Mouse (Mus musculus): Measurements from ENCODE around the gene Fat2.

Gene Fat2

GRCm38 (mm10) chr11:55336101-55336891 lies at the start of gene Fat2:
Gene Fat2, minus strand, starts transcription at chr11:55336564.
- DNase-seq (ENCODE audit: inconsistent ontology term), result peak; percentile 23

- DNase-seq (ENCODE audit: inconsistent ontology term), result no peak
These were observed 47.2 kb upstream of the Fat2 start for GRCm38 (mm10) chr11:55383463-55384045.

- peak; percentile 55 for DNase-seq (ENCODE audit: inconsistent ontology term)
These were observed 44.5 kb upstream of the Fat2 start for GRCm38 (mm10) chr11:55380908-55381307.

GRCm38 (mm10) chr11:55378371-55378770 lies 42.0 kb upstream of the Fat2 start:
- peak; percentile 90 for DNase-seq (ENCODE audit: inconsistent ontology term)

GRCm38 (mm10) chr11:55373838-55374237 lies 37.5 kb upstream of the Fat2 start:
- no peak for DNase-seq (ENCODE audit: inconsistent ontology term)

GRCm38 (mm10) chr11:55373373-55373772 lies 37.0 kb upstream of the Fat2 start:
- DNase-seq (ENCODE audit: inconsistent ontology term), result no peak

GRCm38 (mm10) chr11:55372001-55372400 lies 35.6 kb upstream of the Fat2 start:
- DNase-seq (ENCODE audit: inconsistent ontology term), result peak; percentile 84

GRCm38 (mm10) chr11:55369093-55369471 lies 32.7 kb upstream of the Fat2 start:
- DNase-seq (ENCODE audit: inconsistent ontology term), result peak; percentile 62

- no peak for DNase-seq (ENCODE audit: inconsistent ontology term)
These were observed 32.2 kb upstream of the Fat2 start for GRCm38 (mm10) chr11:55368388-55369092.

- DNase-seq (ENCODE audit: inconsistent ontology term), result no peak
These were observed 31.4 kb upstream of the Fat2 start for GRCm38 (mm10) chr11:55367783-55368182.

GRCm38 (mm10) chr11:55365840-55366239 lies 29.5 kb upstream of the Fat2 start:
- no peak for DNase-seq (ENCODE audit: inconsistent ontology term)

GRCm38 (mm10) chr11:55365242-55365641 lies 28.9 kb upstream of the Fat2 start:
- no peak for DNase-seq (ENCODE audit: inconsistent ontology term)

GRCm38 (mm10) chr11:55364662-55365061 lies 28.3 kb upstream of the Fat2 start:
- DNase-seq (ENCODE audit: inconsistent ontology term), result no peak

- no peak for DNase-seq (ENCODE audit: inconsistent ontology term)
These were observed 21.9 kb upstream of the Fat2 start for GRCm38 (mm10) chr11:55358094-55358783.

GRCm38 (mm10) chr11:55356846-55357245 lies 20.5 kb upstream of the Fat2 start:
- no peak for DNase-seq (ENCODE audit: inconsistent ontology term)

- DNase-seq (ENCODE audit: inconsistent ontology term), result no peak
These were observed 5.6 kb upstream of the Fat2 start for GRCm38 (mm10) chr11:55341961-55342371.

GRCm38 (mm10) chr11:55340789-55341188 lies 4.4 kb upstream of the Fat2 start:
- no peak for DNase-seq (ENCODE audit: inconsistent ontology term)

GRCm38 (mm10) chr11:55337032-55337769 lies 837 bp upstream of the Fat2 start:
- DNase-seq (ENCODE audit: inconsistent ontology term), result no peak

GRCm38 (mm10) chr11:55335314-55336076 lies 869 bp downstream of the Fat2 start:
- DNase-seq (ENCODE audit: inconsistent ontology term), result no peak

GRCm38 (mm10) chr11:55334545-55334944 lies 1.8 kb downstream of the Fat2 start:
- no peak for DNase-seq (ENCODE audit: inconsistent ontology term)

- no peak for DNase-seq (ENCODE audit: inconsistent ontology term)
These were observed 2.3 kb downstream of the Fat2 start for GRCm38 (mm10) chr11:55334063-55334462.

Data from Muller cell, postnatal 12 days (primary cell).